Mouse (Mus musculus) MEL (cell line): ENCODE measurements around the gene Prdm10. TPM values are rescaled to one million over a fixed set of nuclear protein-coding genes. Genes with fewer than 3 reads are reported as not detected.
A peak's percentile ranks its signal among the peaks of the same experiment; 100 is the strongest.

Experiments used
- DNase-seq: peaks from one replicate; pipeline ENCODE4 v3.0.0; 2011; ENCODE audit warnings: low read depth, low spot score
- H3K27ac ChIP-seq: 2 replicates; pipeline ENCODE4 v1.5.1; 2012; ENCODE audit warnings: low read depth, mild to moderate bottlenecking, control low read depth, low read length, moderate library complexity; ENCODE audit not compliant: control insufficient read depth
- H3K27me3 ChIP-seq, 2 experiments: fragments of 150-350 bp in 1 of 2; sonication (generic) in 1 of 2; 2 replicates each; pipeline ENCODE4 v1.6.1; 2012; ENCODE audit warnings: low read length in 2 of 2, mild to moderate bottlenecking in 2 of 2, improper control_type of control experiment in 1 of 2, moderate library complexity in 1 of 2; ENCODE audit not compliant: insufficient read depth in 2 of 2, control insufficient read depth in 1 of 2
- H3K36me3 ChIP-seq, 2 experiments: 2 replicates each; pipeline ENCODE4 v1.6.1; 2012 to 2014; ENCODE audit warnings: low read length in 2 of 2, improper control_type of control experiment in 1 of 2, inconsistent platforms in 1 of 2, mild to moderate bottlenecking in 1 of 2; ENCODE audit not compliant: insufficient read depth in 2 of 2, control insufficient read depth in 1 of 2
- H3K4me1 ChIP-seq, 2 experiments: fragments of 150-350 bp in 1 of 2; sonication (generic) in 1 of 2; 2 replicates each; pipeline ENCODE4 v1.6.1; 2012; ENCODE audit warnings: low read length in 2 of 2, improper control_type of control experiment in 1 of 2, mild to moderate bottlenecking in 1 of 2; ENCODE audit not compliant: insufficient read depth in 2 of 2, control insufficient read depth in 1 of 2
- H3K4me3 ChIP-seq, 2 experiments: fragments of 150-350 bp in 1 of 2; sonication (generic) in 1 of 2; 2 replicates each; pipeline ENCODE4 v1.5.1; 2012; ENCODE audit warnings: low read depth in 2 of 2, low read length in 2 of 2, mild to moderate bottlenecking in 2 of 2, moderate library complexity in 2 of 2, control low read depth in 1 of 2, improper control_type of control experiment in 1 of 2; ENCODE audit not compliant: control insufficient read depth in 1 of 2, insufficient read depth in 1 of 2
- H3K79me2 ChIP-seq: 2 replicates; pipeline ENCODE4 v1.6.1; 2012; ENCODE audit warnings: mild to moderate bottlenecking, low read length, moderate library complexity; ENCODE audit not compliant: control insufficient read depth, poor library complexity, insufficient read depth
- H3K9ac ChIP-seq: 2 replicates; pipeline ENCODE4 v1.6.1; 2012; ENCODE audit warnings: low read depth, mild to moderate bottlenecking, control low read depth, low read length, moderate library complexity; ENCODE audit not compliant: control insufficient read depth, poor library complexity, severe bottlenecking
- H3K9me3 ChIP-seq: fragments of 150-350 bp; sonication (generic); replicated peaks from 2 replicates; pipeline ENCODE4 v1.6.1; 2012; ENCODE audit warnings: mild to moderate bottlenecking, low read length, improper control_type of control experiment, moderate library complexity; ENCODE audit not compliant: insufficient read depth
- BHLHE40 ChIP-seq: IDR thresholded peaks from 2 replicates; pipeline ENCODE4 v1.6.1; 2012; ENCODE audit warnings: low read depth, mild to moderate bottlenecking, inconsistent platforms, low read length, improper control_type of control experiment, borderline replicate concordance
- CHD1 ChIP-seq: IDR thresholded peaks from 2 replicates; pipeline ENCODE4 v1.6.1; 2012; ENCODE audit warnings: low read depth, mild to moderate bottlenecking, inconsistent platforms, low read length, improper control_type of control experiment
- CTCF ChIP-seq, 3 experiments: IDR thresholded peaks in 2 of 3; conservative IDR thresholded peaks in 1 of 3; 2 replicates each; pipeline ENCODE4 v1.5.1; 2011 to 2012; ENCODE audit warnings: low read length in 3 of 3, low read depth in 2 of 3, mild to moderate bottlenecking in 2 of 3, improper control_type of control experiment in 1 of 3, inconsistent platforms in 1 of 3, mixed read lengths in 1 of 3, moderate library complexity in 1 of 3; ENCODE audit not compliant: control insufficient read depth in 1 of 3, insufficient read depth in 1 of 3, poor library complexity in 1 of 3, severe bottlenecking in 1 of 3
- EP300 ChIP-seq, 2 experiments: IDR thresholded peaks; 2 replicates each; pipeline ENCODE4 v1.6.1; 2011; ENCODE audit warnings: improper control_type of control experiment in 2 of 2, low read length in 2 of 2, low read depth in 1 of 2, mild to moderate bottlenecking in 1 of 2
- ETS1 ChIP-seq: IDR thresholded peaks from 2 replicates; pipeline ENCODE4 v1.6.1; 2012; ENCODE audit warnings: low read depth, mild to moderate bottlenecking, inconsistent platforms, low read length, improper control_type of control experiment, moderate library complexity
- GATA1 ChIP-seq: IDR thresholded peaks from 2 replicates; pipeline ENCODE4 v1.6.1; 2011; ENCODE audit warnings: low read depth, low read length, improper control_type of control experiment
- HCFC1 ChIP-seq: IDR thresholded peaks from 2 replicates; pipeline ENCODE4 v1.6.1; 2012; ENCODE audit warnings: low read depth, mild to moderate bottlenecking, inconsistent platforms, low read length, improper control_type of control experiment, moderate library complexity
- MEF2A ChIP-seq: IDR thresholded peaks from 2 replicates; pipeline ENCODE4 v1.6.1; 2014; ENCODE audit warnings: low read depth, mild to moderate bottlenecking, inconsistent platforms, low read length, improper control_type of control experiment; ENCODE audit not compliant: poor library complexity, insufficient replicate concordance, severe bottlenecking; ENCODE audit errors: extremely low read depth
- MXI1 ChIP-seq: IDR thresholded peaks from 2 replicates; pipeline ENCODE4 v1.6.1; 2011; ENCODE audit warnings: mild to moderate bottlenecking, low read depth, low read length, improper control_type of control experiment
- NELFE ChIP-seq: IDR thresholded peaks from 2 replicates; pipeline ENCODE4 v1.6.1; 2011; ENCODE audit warnings: low read depth, low read length, improper control_type of control experiment
- NRF1 ChIP-seq: IDR thresholded peaks from 2 replicates; pipeline ENCODE4 v1.6.1; 2014; ENCODE audit warnings: low read depth, mild to moderate bottlenecking, inconsistent platforms, low read length, improper control_type of control experiment, moderate library complexity; ENCODE audit not compliant: poor library complexity, insufficient read depth, severe bottlenecking
- POLR2A ChIP-seq, 2 experiments: IDR thresholded peaks; 2 replicates each; pipeline ENCODE4 v1.6.1; 2011 to 2012; ENCODE audit warnings: low read length in 2 of 2, mild to moderate bottlenecking in 2 of 2, control low read depth in 1 of 2, improper control_type of control experiment in 1 of 2, low read depth in 1 of 2, moderate library complexity in 1 of 2; ENCODE audit not compliant: control insufficient read depth in 1 of 2, insufficient read depth in 1 of 2, poor library complexity in 1 of 2
- POLR2AphosphoS2 ChIP-seq: IDR thresholded peaks from 2 replicates; pipeline ENCODE4 v1.6.1; 2011; ENCODE audit warnings: low read length, improper control_type of control experiment
- RAD21 ChIP-seq: IDR thresholded peaks from 2 replicates; pipeline ENCODE4 v1.6.1; 2011; ENCODE audit warnings: mild to moderate bottlenecking, low read depth, low read length, improper control_type of control experiment
- RCOR1 ChIP-seq: IDR thresholded peaks from 2 replicates; pipeline ENCODE4 v1.6.1; 2012; ENCODE audit warnings: low read depth, mild to moderate bottlenecking, inconsistent platforms, low read length, improper control_type of control experiment
- SIN3A ChIP-seq: IDR thresholded peaks from 2 replicates; pipeline ENCODE4 v1.6.1; 2012; ENCODE audit warnings: low read length, improper control_type of control experiment, inconsistent platforms
- SMC3 ChIP-seq: IDR thresholded peaks from 2 replicates; pipeline ENCODE4 v1.6.1; 2011; ENCODE audit warnings: low read depth, low read length, improper control_type of control experiment
- TAL1 ChIP-seq: IDR thresholded peaks from 2 replicates; pipeline ENCODE4 v1.6.1; 2012; ENCODE audit warnings: mild to moderate bottlenecking, inconsistent platforms, low read length, moderate library complexity, mixed read lengths
- TCF12 ChIP-seq: IDR thresholded peaks from 2 replicates; pipeline ENCODE4 v1.6.1; 2014; ENCODE audit warnings: low read depth, mild to moderate bottlenecking, inconsistent platforms, low read length, improper control_type of control experiment, moderate library complexity
- USF1 ChIP-seq: IDR thresholded peaks from 2 replicates; pipeline ENCODE4 v1.6.1; 2014; ENCODE audit warnings: low read depth, mild to moderate bottlenecking, inconsistent platforms, low read length, improper control_type of control experiment, moderate library complexity
- ZMIZ1 ChIP-seq: IDR thresholded peaks from 2 replicates; pipeline ENCODE4 v1.6.1; 2012; ENCODE audit warnings: low read depth, mild to moderate bottlenecking, inconsistent platforms, low read length, improper control_type of control experiment, moderate library complexity
- ZNF384 ChIP-seq: IDR thresholded peaks from 2 replicates; pipeline ENCODE4 v1.6.1; 2012; ENCODE audit warnings: low read depth, mild to moderate bottlenecking, inconsistent platforms, low read length, improper control_type of control experiment
- polyA plus RNA-seq, 2 experiments: library from polyadenylated mRNA; stranded (reverse) in 1 of 2; unstranded in 1 of 2; fragments of >175 nt in 1 of 2; fragments of >200 nt in 1 of 2; gene quantifications; 2 replicates each; pipeline versions ENCODE4 v1.2.1 to v1.2.4; 2012; ENCODE audit warnings: low replicate concordance in 2 of 2, low read depth in 1 of 2; ENCODE audit not compliant: insufficient read length in 2 of 2, insufficient read depth in 1 of 2, missing spikeins in 1 of 2
- total RNA-seq: library from RNA; depleted of rRNA; stranded (reverse); fragments of 300-350 nt; gene quantifications from 2 replicates; pipeline ENCODE4 v1.2.3, GENCODE M21; 2012

Prdm10 gene
- total and polyA plus RNA-seq, 3 experiments, result 3.4 to 8.7 TPM; not detected in 1

DNA sequence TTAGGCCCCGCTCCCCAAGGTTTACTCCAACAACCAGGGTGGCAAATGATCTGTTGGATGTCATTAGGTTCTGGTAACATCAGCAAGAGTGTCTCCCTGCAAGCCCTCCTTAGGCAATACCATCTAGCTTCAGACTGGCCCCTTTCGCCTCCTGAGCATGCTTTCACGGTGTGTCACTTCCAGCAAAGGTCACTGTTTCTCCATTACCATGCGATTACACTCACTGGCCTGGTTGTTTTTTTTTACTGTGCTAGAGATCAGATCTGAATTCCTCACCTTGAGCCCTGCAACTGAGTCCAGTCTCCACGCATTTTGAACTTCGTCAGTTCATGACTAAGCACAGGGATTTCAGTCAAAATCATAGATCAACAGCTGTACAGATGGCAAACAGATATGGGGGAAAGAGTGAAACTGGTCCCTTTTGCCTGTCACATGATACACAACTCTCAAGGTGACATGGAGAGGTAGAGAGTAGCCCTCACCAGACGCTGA is 39.1 kb upstream of the Prdm10 start:
- Histone ChIP-seq H3K4me3 (no peak overlapping the region), H3K27me3 (no peaks in the 10 kb centered on the region), H3K36me3 (peaks cover 0 to 2% of the 10 kb centered on the region in 2 experiments; a peak in 2 of 4 replicates), H3K79me2 (no peaks in the 10 kb centered on the region), H3K9ac (no peak overlapping the region), H3K27ac (no peak overlapping the region), H3K4me1 (peaks cover under 1 to 2% of the 10 kb centered on the region in 2 experiments; a peak in 2 of 4 replicates), H3K9me3 (no peaks in the 10 kb centered on the region)
- DNase-seq, result no peak
- TF ChIP-seq RAD21, result no peak

DNA sequence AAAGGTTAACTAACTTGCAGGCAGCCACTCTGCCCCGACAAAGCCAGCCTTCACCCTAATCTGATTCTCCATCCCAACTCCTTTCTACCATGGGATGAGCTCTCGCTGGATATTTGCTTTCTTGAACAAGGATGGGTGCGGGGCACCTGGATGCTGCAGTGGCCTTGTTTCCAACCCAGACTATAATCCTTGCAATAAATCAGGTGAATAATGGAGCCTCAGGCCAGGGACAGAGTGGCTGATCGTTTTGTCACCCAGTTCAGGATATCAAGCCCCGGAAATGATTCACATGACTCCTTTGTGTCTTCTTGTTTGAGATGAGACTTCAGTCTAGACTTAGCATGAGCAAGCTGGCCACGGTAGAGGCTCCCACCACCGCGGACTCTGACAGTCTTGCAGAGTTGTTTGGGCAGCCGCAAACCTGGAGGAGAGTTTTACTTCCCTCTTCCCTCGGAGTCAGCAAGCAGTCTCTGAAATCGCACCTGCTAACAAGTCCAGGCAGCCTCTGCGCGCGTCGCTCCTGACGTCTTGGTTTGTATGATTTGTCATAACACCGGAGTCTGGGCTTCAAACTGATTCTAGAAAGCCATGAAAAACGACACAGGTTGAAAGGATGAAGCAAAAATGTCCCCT is 36.9 kb upstream of the Prdm10 start:
- Histone ChIP-seq H3K9ac (peak overlapping the region; percentile 59), H3K36me3 (peaks cover 0 to 7% of the 10 kb centered on the region in 2 experiments; a peak in 2 of 4 replicates), H3K4me3 (peak overlapping the region; percentile 59 to 62), H3K9me3 (no peaks in the 10 kb centered on the region), H3K27ac (0 out of 2 replicates have a peak overlapping the region, but pooled peaks have one; percentile 6), H3K79me2 (no peaks in the 10 kb centered on the region), H3K4me1 (peaks cover 2 to 4% of the 10 kb centered on the region in 2 experiments; a peak in 2 of 4 replicates), H3K27me3 (no peaks in the 10 kb centered on the region)
- peak; percentile 75 for DNase-seq
- TF ChIP-seq HCFC1 (0 out of 2 replicates have a peak, but pooled peaks have one; percentile 25), CHD1 (no peak), GATA1 (0 out of 2 replicates have a peak, but pooled peaks have one; percentile 26)
- TF ChIP-seq, all 39 proteins: peak for 2

DNA sequence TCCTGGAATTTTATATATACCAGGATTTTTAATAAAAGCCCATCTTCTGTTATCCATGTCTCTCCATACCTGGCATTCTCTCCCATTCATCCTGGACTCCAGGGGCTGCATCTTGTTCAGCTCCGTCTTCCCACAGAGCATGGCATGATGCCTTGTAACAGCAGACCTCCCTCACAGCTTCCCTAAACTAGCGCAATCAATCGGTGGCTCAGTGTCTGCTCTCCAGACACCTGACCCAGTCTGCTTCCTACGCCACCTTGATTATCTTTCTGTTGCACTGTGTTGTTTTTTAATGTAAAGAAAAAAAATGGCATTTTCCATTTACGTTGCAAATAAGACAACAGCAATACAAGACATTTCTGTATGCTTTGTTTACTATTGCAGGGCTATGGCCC is 36.4 kb upstream of the Prdm10 start:
- peaks cover 2 to 4% of the 10 kb centered on the region in 2 experiments; a peak in 2 of 4 replicates for H3K4me1 ChIP-seq
- no peaks in the 10 kb centered on the region for H3K27me3 ChIP-seq
- H3K36me3 ChIP-seq, result peaks cover 0 to 7% of the 10 kb centered on the region in 2 experiments; a peak in 2 of 4 replicates
- DNase-seq, result peak; percentile 66
- no peaks in the 10 kb centered on the region for H3K79me2 ChIP-seq
- peak overlapping the region; percentile 59 for H3K9ac ChIP-seq
- peak; percentile 43; the same call in 1 of the 2 replicates for TF ChIP-seq ETS1
- TF ChIP-seq TCF12, result peak; percentile 35; the same call in 1 of the 2 replicates
- TF ChIP-seq TAL1, result 0 out of 2 replicates have a peak, but pooled peaks have one; percentile 16
- TF ChIP-seq CTCF (IDR thresholded peaks at IDR 0.05 in 2 of 3, conservative IDR thresholded peaks at IDR 0.05 in 1 of 3; ENCODE audit: control insufficient read depth in 1 of 3, insufficient read depth in 1 of 3, low read depth in 2 of 3, low read length in 3 of 3, poor library complexity in 1 of 3, severe bottlenecking in 1 of 3), result no peak
- 0 out of 4 replicates have a peak, but pooled peaks of 1 of the 2 experiments have one; percentile 17 for TF ChIP-seq EP300 (IDR thresholded peaks at IDR 0.05; ENCODE audit: low read depth in 1 of 2, low read length in 2 of 2)
- no peak for TF ChIP-seq POLR2A (IDR thresholded peaks at IDR 0.05; ENCODE audit: control insufficient read depth in 1 of 2, insufficient read depth in 1 of 2, low read depth in 1 of 2, low read length in 2 of 2, poor library complexity in 1 of 2)
- TF ChIP-seq MXI1, result no peak
- 0 out of 2 replicates have a peak, but pooled peaks have one; percentile 28 for TF ChIP-seq SIN3A
- no peak for TF ChIP-seq POLR2AphosphoS2
- no peak for TF ChIP-seq NELFE
- no peak for TF ChIP-seq HCFC1
- no peak for TF ChIP-seq SMC3
- no peak for TF ChIP-seq BHLHE40
- no peak for TF ChIP-seq NRF1
- TF ChIP-seq USF1, result peak; percentile 28; the same call in 1 of the 2 replicates
- no peak for TF ChIP-seq ZMIZ1
- TF ChIP-seq RCOR1, result no peak
- TF ChIP-seq MEF2A, result no peak
- TF ChIP-seq ZNF384, result peak; percentile 58; the same call in 1 of the 2 replicates
- H3K4me3 ChIP-seq, result peak overlapping the region; percentile 59 to 62
- no peaks in the 10 kb centered on the region for H3K9me3 ChIP-seq
- H3K27ac ChIP-seq, result 0 out of 2 replicates have a peak overlapping the region, but pooled peaks have one; percentile 6
